Mouse (Mus musculus) heart, embryonic 13.5 days (tissue): Measurements from ENCODE around the gene Socs1. TPM values are rescaled to one million over a fixed set of nuclear protein-coding genes. Genes with fewer than 3 reads are reported as not detected.

Experiments used
- ATAC-seq: fragments of 200-750 bp; cut with Nextera tagmentation; 2 replicates; pipeline ENCODE4 v1.8.0; 2017; ENCODE audit warnings: moderate TSS enrichment; ENCODE audit not compliant: insufficient number of reproducible peaks, low FRiP score, low TSS enrichment; ENCODE audit errors: extremely low read depth
- H3K27ac ChIP-seq: fragments of 300-500 bp; sonication (generic); replicated peaks from 2 replicates; pipeline ENCODE4 v1.5.1; 2015; ENCODE audit warnings: moderate library complexity, mild to moderate bottlenecking, inconsistent platforms
- H3K27me3 ChIP-seq: fragments of 300-500 bp; sonication (generic); replicated peaks from 2 replicates; pipeline ENCODE4 v1.6.1; 2015; ENCODE audit warnings: mild to moderate bottlenecking, inconsistent platforms
- H3K36me3 ChIP-seq: fragments of 300-500 bp; sonication (generic); 2 replicates; pipeline ENCODE4 v1.6.1; 2015; ENCODE audit warnings: mild to moderate bottlenecking, inconsistent platforms
- H3K4me1 ChIP-seq: fragments of 300-500 bp; sonication (generic); 2 replicates; pipeline ENCODE4 v1.6.1; 2015; ENCODE audit warnings: inconsistent platforms
- H3K4me2 ChIP-seq: fragments of 300-500 bp; sonication (generic); 2 replicates; pipeline ENCODE4 v1.6.1; 2015; ENCODE audit warnings: inconsistent platforms, mild to moderate bottlenecking, moderate library complexity
- H3K4me3 ChIP-seq: fragments of 300-500 bp; sonication (generic); 2 replicates; pipeline ENCODE4 v1.5.1; 2015; ENCODE audit warnings: moderate library complexity, mild to moderate bottlenecking, inconsistent platforms
- H3K9ac ChIP-seq: fragments of 300-500 bp; sonication (generic); 2 replicates; pipeline ENCODE4 v1.6.1; 2015; ENCODE audit warnings: inconsistent platforms, mild to moderate bottlenecking, moderate library complexity
- H3K9me3 ChIP-seq: fragments of 300-500 bp; sonication (generic); 2 replicates; pipeline ENCODE4 v1.6.1; 2016; ENCODE audit warnings: inconsistent platforms
- WGBS: fragments of 180-500 bp; shearing (Covaris S2); methylation state at CpG from one replicate; pipeline ENCODE4 v1.1.7; 2015; ENCODE audit warnings: mixed read lengths; 5-methylcytosine and 5-hydroxymethylcytosine counted together
- polyA plus RNA-seq: library from polyadenylated mRNA; unstranded; fragments of >200 nt; fragmentation: Nextera tagmentation; extraction: Ambion mirVana; gene quantifications from 2 replicates; pipeline ENCODE4 v1.2.1, GENCODE M21; 2015

The Socs1 gene
- 4.8 and 5.7 TPM in 2 replicates for polyA plus RNA-seq

DNA sequence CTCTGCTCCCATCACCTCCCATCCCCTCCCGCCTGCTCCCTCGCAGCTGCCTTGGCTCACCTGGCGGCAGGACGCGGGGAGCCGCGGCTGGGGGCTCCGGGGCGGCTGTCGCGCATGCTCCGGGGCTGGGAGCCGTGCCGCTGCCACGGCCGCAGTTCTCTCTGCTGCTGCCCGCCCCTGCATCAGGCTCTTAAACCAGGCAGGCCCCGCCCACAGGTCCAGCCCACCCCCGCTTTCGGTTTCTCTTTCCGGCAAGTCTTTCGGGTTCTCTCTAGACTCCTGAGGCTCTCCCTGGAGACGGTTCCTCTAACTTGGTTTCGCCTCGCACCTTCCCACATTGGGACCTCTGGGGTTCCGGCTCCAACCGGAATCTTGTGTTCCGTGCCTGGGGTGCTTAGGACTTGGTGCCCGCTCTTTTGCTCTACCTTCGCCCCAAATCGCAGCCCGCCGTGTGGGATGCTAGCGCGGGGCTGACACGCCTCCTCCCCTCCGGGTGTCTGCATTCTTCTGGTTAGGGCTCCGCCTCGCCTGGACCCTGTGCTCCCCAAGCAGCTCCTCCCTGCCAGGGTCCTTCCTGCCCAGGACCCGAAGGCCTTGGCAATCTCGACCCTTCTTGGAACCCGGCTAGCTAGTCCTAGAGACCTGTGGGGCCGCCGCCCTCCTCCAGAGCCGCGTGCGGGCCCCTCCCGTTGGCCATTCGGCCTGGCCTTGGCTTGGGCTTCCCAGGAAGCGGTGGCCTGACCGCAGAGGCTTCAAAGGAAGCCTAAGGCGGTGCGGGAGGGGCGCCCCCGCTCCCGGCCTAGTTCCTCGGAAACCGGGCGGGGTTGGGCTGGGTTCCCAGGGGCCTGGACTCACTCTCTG is at the start of gene Socs1:
Gene Socs1 (minus strand): TSS at position 166 of the 861 bp plus-strand sequence.
- H3K4me2 ChIP-seq: peak within 1 kb of the TSS; percentile 97
- H3K36me3 ChIP-seq: peaks cover 5% of the 10 kb centered on the region; the same call in 1 of the 2 replicates
- WGBS: under 1% methylated on average over 59 of the region's 59 CpGs
- ATAC-seq: peak; percentile 76
- peak within 1 kb of the TSS; percentile 96 for H3K27ac ChIP-seq
- H3K4me1 ChIP-seq: peaks cover 55% of the 10 kb centered on the region
- H3K27me3 ChIP-seq: peaks cover 3% of the 10 kb centered on the region; the same call in 1 of the 2 replicates
- no peaks in the 10 kb centered on the region for H3K9me3 ChIP-seq
- peak within 1 kb of the TSS; percentile 93 for H3K9ac ChIP-seq
- H3K4me3 ChIP-seq: peak within 1 kb of the TSS; percentile 85

GRCm38 (mm10) chr16:10834542-10834910 is 49.2 kb upstream of the Socs1 start:
- no peak for ATAC-seq

DNA sequence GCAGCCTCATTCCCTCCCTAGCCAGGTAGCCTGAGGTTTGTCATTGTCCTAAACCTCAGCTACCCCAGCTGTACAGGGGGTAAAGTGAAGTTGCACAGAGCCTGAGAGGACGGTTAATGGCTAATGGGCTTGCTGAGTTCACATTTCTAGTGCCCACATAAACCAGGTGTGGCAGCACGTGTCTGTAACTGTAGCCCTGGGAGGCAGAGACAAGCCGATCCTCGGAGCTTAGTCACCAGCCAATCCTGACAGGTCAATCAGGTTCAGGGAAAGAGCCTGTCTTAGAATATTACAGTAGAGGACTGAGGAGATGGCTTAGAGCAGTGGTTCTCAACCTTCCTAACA is 43.1 kb upstream of the Socs1 start:
- Histone ChIP-seq H3K9ac (no peak overlapping the region), H3K27me3 (no peaks in the 10 kb centered on the region), H3K4me3 (no peak overlapping the region), H3K4me1 (no peaks in the 10 kb centered on the region), H3K9me3 (no peaks in the 10 kb centered on the region), H3K36me3 (no peaks in the 10 kb centered on the region), H3K27ac (no peak overlapping the region), H3K4me2 (no peak overlapping the region)
- WGBS: 59% methylated on average over 4 of the region's 4 CpGs
- no peak for ATAC-seq

More at GRCm38 (mm10) chr16:10834542-10834910, 49.2 kb upstream of the Socs1 start:
- H3K9me3 ChIP-seq: no peaks in the 10 kb centered on the region
- peak overlapping the region; percentile 91 for H3K9ac ChIP-seq
- H3K27me3 ChIP-seq: no peaks in the 10 kb centered on the region
- 10% methylated on average over 12 of the region's 12 CpGs for WGBS
- no peaks in the 10 kb centered on the region for H3K36me3 ChIP-seq
- H3K4me1 ChIP-seq: peaks cover 51% of the 10 kb centered on the region
- peak overlapping the region; percentile 83; the same call in 1 of the 2 replicates for H3K27ac ChIP-seq
- peak overlapping the region; percentile 94 for H3K4me2 ChIP-seq
- peak overlapping the region; percentile 90 for H3K4me3 ChIP-seq

- Histone ChIP-seq H3K4me1 (no peaks in the 10 kb centered on the region), H3K27ac (no peak overlapping the region), H3K9me3 (no peaks in the 10 kb centered on the region), H3K4me3 (no peak overlapping the region), H3K36me3 (no peaks in the 10 kb centered on the region), H3K27me3 (no peaks in the 10 kb centered on the region), H3K9ac (no peak overlapping the region), H3K4me2 (no peak overlapping the region)
- 73% methylated on average over 7 of the region's 7 CpGs for WGBS
- ATAC-seq: no peak
Observed at GRCm38 (mm10) chr16:10827766-10828460, 42.6 kb upstream of the Socs1 start.

DNA sequence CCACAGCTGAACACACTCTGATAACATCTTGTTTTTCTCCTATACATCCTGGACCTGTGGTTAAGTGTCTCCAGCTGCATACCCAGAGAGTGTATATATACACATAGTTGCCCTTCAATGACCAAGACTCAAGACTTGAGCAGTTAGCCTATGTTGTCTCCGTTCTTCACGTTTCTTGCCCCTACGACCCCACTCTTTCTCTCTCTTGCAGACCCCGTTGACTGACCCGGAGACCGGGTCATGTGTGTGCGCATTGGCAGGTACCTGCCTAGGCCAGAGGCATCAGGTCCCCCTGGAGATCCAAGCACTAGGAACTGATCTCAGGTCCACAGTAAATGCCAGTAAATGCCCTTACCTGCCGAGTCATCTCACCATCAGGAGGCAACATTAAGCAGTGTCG is 41.9 kb upstream of the Socs1 start:
- WGBS: 87% methylated on average over 9 of the region's 9 CpGs
- H3K4me3 ChIP-seq: no peak overlapping the region
- no peak overlapping the region for H3K4me2 ChIP-seq
- no peak overlapping the region for H3K27ac ChIP-seq
- no peaks in the 10 kb centered on the region for H3K36me3 ChIP-seq
- no peak overlapping the region for H3K9ac ChIP-seq
- no peaks in the 10 kb centered on the region for H3K9me3 ChIP-seq
- H3K27me3 ChIP-seq: no peaks in the 10 kb centered on the region
- no peaks in the 10 kb centered on the region for H3K4me1 ChIP-seq
- no peak for ATAC-seq

GRCm38 (mm10) chr16:10825840-10826239 is 40.5 kb upstream of the Socs1 start:
- WGBS: 77% methylated on average over 4 of the region's 4 CpGs
- H3K4me3 ChIP-seq: no peak overlapping the region
- H3K9ac ChIP-seq: no peak overlapping the region
- H3K4me1 ChIP-seq: 0 out of 2 replicates have a peak, but pooled peaks cover 3% of the 10 kb centered on the region
- no peaks in the 10 kb centered on the region for H3K36me3 ChIP-seq
- H3K27ac ChIP-seq: no peak overlapping the region
- no peak for ATAC-seq
- H3K4me2 ChIP-seq: no peak overlapping the region
- no peaks in the 10 kb centered on the region for H3K27me3 ChIP-seq
- H3K9me3 ChIP-seq: no peaks in the 10 kb centered on the region

DNA sequence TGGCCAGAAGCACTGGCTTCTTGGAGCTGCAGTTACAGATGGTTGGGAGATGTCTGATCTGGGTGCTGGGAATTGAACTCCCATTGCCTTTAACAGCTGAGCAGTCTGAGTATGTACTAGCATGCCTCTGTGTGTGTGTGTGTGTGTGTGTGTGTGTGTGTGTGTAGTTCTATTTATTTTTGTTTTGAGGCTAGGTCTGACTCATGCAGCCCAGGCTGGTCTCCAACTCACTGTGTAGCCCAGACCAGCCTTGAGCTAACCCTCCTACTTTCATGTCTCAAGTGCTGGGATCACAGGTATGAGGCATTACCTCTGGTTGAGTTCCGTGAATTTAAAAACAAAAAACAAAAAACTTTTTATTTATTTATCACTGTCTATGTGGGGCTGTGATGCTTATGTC is 39.2 kb upstream of the Socs1 start:
- Histone ChIP-seq H3K4me2 (no peak overlapping the region), H3K4me1 (peaks cover 15% of the 10 kb centered on the region), H3K9ac (no peak overlapping the region), H3K27me3 (no peaks in the 10 kb centered on the region), H3K9me3 (no peaks in the 10 kb centered on the region), H3K36me3 (no peaks in the 10 kb centered on the region), H3K27ac (no peak overlapping the region), H3K4me3 (no peak overlapping the region)
- WGBS: 76% methylated on average over 1 of the region's 1 CpGs
- ATAC-seq: no peak

GRCm38 (mm10) chr16:10821387-10821786 is 36.1 kb upstream of the Socs1 start:
- no peak overlapping the region for H3K9ac ChIP-seq
- H3K27ac ChIP-seq: no peak overlapping the region
- no peak overlapping the region for H3K4me2 ChIP-seq
- H3K4me1 ChIP-seq: peaks cover 28% of the 10 kb centered on the region
- no peaks in the 10 kb centered on the region for H3K27me3 ChIP-seq
- H3K36me3 ChIP-seq: no peaks in the 10 kb centered on the region
- ATAC-seq: no peak
- H3K9me3 ChIP-seq: no peaks in the 10 kb centered on the region
- H3K4me3 ChIP-seq: no peak overlapping the region
- 50% methylated on average over 4 of the region's 4 CpGs for WGBS

DNA sequence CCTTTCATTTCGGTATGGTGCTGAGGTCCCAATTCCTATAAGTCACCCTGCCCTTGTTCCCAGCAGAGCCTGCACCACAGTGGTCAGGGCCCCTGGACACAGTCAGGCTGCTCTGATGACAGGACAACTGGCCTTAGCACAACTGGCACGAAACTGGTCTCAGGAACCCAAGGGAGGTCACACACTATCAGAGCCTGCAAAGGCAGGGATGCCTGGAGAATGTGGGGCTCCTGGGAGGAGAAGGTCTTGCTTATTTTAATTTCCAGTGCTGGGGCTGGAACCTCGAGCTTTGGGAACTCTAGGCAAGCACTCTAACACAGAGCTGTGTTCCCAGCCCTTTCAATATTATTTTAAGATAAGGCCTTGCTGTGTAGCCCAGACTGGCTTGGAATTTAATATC is 34.6 kb upstream of the Socs1 start:
- 34% methylated on average over 3 of the region's 3 CpGs for WGBS
- H3K36me3 ChIP-seq: no peaks in the 10 kb centered on the region
- peaks cover 30% of the 10 kb centered on the region for H3K4me1 ChIP-seq
- no peak overlapping the region for H3K4me3 ChIP-seq
- H3K9ac ChIP-seq: no peak overlapping the region
- H3K27ac ChIP-seq: peak overlapping the region; percentile 43; the same call in 1 of the 2 replicates
- no peak for ATAC-seq
- H3K4me2 ChIP-seq: no peak overlapping the region
- no peaks in the 10 kb centered on the region for H3K9me3 ChIP-seq
- H3K27me3 ChIP-seq: no peaks in the 10 kb centered on the region

DNA sequence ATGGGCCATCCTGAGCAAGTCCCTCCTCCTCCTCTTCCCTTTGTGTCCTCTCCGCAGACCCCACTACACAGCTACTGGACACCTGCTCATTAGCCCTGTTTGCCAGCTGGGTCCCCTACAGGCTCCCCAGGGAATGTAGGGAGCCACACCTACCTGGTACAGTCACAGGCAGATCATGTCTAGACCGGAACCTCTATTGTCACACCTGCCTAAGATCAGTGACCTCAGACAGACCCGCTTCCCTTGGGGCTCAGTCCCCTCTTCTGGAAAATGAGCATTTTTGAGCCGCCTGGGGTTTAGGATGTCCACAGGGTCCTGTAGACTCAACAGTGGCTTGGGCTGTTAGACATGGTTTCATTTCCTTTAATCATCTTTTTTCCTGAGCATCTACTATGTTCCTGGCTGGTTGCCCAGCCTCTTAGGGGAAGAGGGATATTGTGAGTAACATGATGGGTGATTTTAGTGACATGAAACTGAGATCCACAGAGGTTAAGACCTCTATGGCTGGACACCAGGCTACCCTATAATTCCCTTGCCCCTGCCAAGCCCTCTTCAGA is 33.3 kb upstream of the Socs1 start:
- WGBS: 82% methylated on average over 4 of the region's 4 CpGs
- Histone ChIP-seq H3K27ac (no peak overlapping the region), H3K4me2 (no peak overlapping the region), H3K36me3 (no peaks in the 10 kb centered on the region), H3K4me1 (peaks cover 38% of the 10 kb centered on the region), H3K9me3 (no peaks in the 10 kb centered on the region), H3K27me3 (no peaks in the 10 kb centered on the region), H3K9ac (no peak overlapping the region), H3K4me3 (no peak overlapping the region)
- ATAC-seq: no peak

- H3K9me3 ChIP-seq: no peaks in the 10 kb centered on the region
- no peaks in the 10 kb centered on the region for H3K36me3 ChIP-seq
- H3K27ac ChIP-seq: no peak overlapping the region
- no peak overlapping the region for H3K4me2 ChIP-seq
- no peak overlapping the region for H3K4me3 ChIP-seq
- peaks cover 37% of the 10 kb centered on the region for H3K4me1 ChIP-seq
- WGBS: 38% methylated on average over 4 of the region's 4 CpGs
- H3K9ac ChIP-seq: no peak overlapping the region
- no peak for ATAC-seq
- H3K27me3 ChIP-seq: peaks cover 5% of the 10 kb centered on the region; the same call in 1 of the 2 replicates
Observed at GRCm38 (mm10) chr16:10814864-10815263, 29.5 kb upstream of the Socs1 start.
